ENCODE assay signal across 25 mouse cellular contexts in genomic region chr2:74688795-74689573, GRCm38 (mm10). TPM values are rescaled to one million over a fixed set of nuclear protein-coding genes. Genes with fewer than 3 reads are reported as not detected.
DNase-seq lines count a peak whose midpoint lies in the region; ATAC-seq lines count a peak whose summit lies in the region.
"Had no signal": no experiment of that assay in that cellular context is flagged by ENCODE, and none has a peak within 500 bp of the region (broad histone marks: within the 10 kb centered on the region; RNA-seq: fewer than 3 reads in every experiment).

No protein-coding gene starts in this region.

- intact Hi-C loops in left cerebral cortex, postnatal 4 days (cut with DNase I): no loop called here

- peaks cover 1% of the 10 kb centered on the region; the same call in 1 of the 2 replicates for H3K36me3 ChIP-seq in kidney, embryonic 14.5 days (ENCODE audit: control insufficient read depth, insufficient read depth, low read length)
- peaks cover 21% of the 10 kb centered on the region; the same call in 1 of the 2 replicates for H3K36me3 ChIP-seq in limb, embryonic 13.5 days
- H3K36me3 ChIP-seq: embryonic facial prominence, embryonic 15.5 days; forebrain, embryonic 12.5 days; hindbrain, embryonic 13.5 days had no signal

- H3K27ac ChIP-seq in kidney, embryonic 14.5 days (ENCODE audit: low read depth, low read length): peak overlapping the region; percentile 94
- H3K27ac ChIP-seq in limb, embryonic 13.5 days: peak overlapping the region; percentile 93
- H3K27ac ChIP-seq: embryonic facial prominence, embryonic 15.5 days; forebrain, embryonic 12.5 days; hindbrain, embryonic 13.5 days had no signal

- ATAC-seq in kidney, embryonic 14.5 days (ENCODE audit: low FRiP score, low TSS enrichment): no peak
- ATAC-seq in limb, embryonic 13.5 days (ENCODE audit: low FRiP score, low read depth): no peak
- ATAC-seq in erythroid progenitor cell, adult 5-6 weeks (replicated peaks; ENCODE audit: low FRiP score, poor library complexity, severe bottlenecking): no peak

- WGBS in kidney, embryonic 14.5 days: 4% methylated on average over 12 of the region's 12 CpGs
- 7% methylated on average over 12 of the region's 12 CpGs for WGBS in limb, embryonic 13.5 days

- 0 out of 2 replicates have a peak, but pooled peaks cover 5% of the 10 kb centered on the region for H3K4me1 ChIP-seq in kidney, embryonic 14.5 days (ENCODE audit: control insufficient read depth, insufficient read depth, low read length)
- peaks cover 42% of the 10 kb centered on the region for H3K4me1 ChIP-seq in limb, embryonic 13.5 days
- H3K4me1 ChIP-seq: embryonic facial prominence, embryonic 15.5 days had no signal

- peak overlapping the region; percentile 92 for H3K9ac ChIP-seq in kidney, embryonic 14.5 days (ENCODE audit: low read depth, low read length)
- peak overlapping the region; percentile 98 for H3K9ac ChIP-seq in limb, embryonic 13.5 days
- H3K9ac ChIP-seq: embryonic facial prominence, embryonic 15.5 days; forebrain, embryonic 12.5 days; hindbrain, embryonic 13.5 days had no signal

- H3K27me3 ChIP-seq in kidney, embryonic 14.5 days (ENCODE audit: control insufficient read depth, insufficient read depth, low read length): peaks cover 7% of the 10 kb centered on the region; the same call in 1 of the 2 replicates
- H3K27me3 ChIP-seq in limb, embryonic 13.5 days: peaks cover 46% of the 10 kb centered on the region

- peak overlapping the region; percentile 85 for H3K4me3 ChIP-seq in kidney, embryonic 14.5 days (ENCODE audit: low read length)
- H3K4me3 ChIP-seq in limb, embryonic 13.5 days: peak overlapping the region; percentile 79
- H3K4me3 ChIP-seq: embryonic facial prominence, embryonic 15.5 days; forebrain, embryonic 12.5 days; hindbrain, embryonic 13.5 days; megakaryocyte, embryonic 14.5 days had no signal

- no peak for DNase-seq in kidney, adult 18-20 months
- DNase-seq in urinary bladder, adult 2 months (ENCODE audit: low spot score): peak; percentile 15
- no peak for DNase-seq in urinary bladder, postnatal 4 days (ENCODE audit: low spot score in 2 of 2)
- DNase-seq in left cerebral cortex, postnatal 4 days: no peak
- DNase-seq: cerebellum, adult 9-10 months; gastrocnemius, postnatal 14 days; lung, postnatal 14 days had no signal

- peak overlapping the region; percentile 85 for H3K4me2 ChIP-seq in kidney, embryonic 14.5 days (replicated peaks; ENCODE audit: low read depth, low read length)
- peak overlapping the region; percentile 77 for H3K4me2 ChIP-seq in limb, embryonic 13.5 days (replicated peaks)
- H3K4me2 ChIP-seq: embryonic facial prominence, embryonic 15.5 days; forebrain, embryonic 12.5 days; hindbrain, embryonic 13.5 days had no signal

- H3K9me3 ChIP-seq in kidney, embryonic 14.5 days (ENCODE audit: control insufficient read depth, low read length): no peaks in the 10 kb centered on the region
- no peaks in the 10 kb centered on the region for H3K9me3 ChIP-seq in limb, embryonic 13.5 days
- H3K9me3 ChIP-seq: embryonic facial prominence, embryonic 15.5 days; forebrain, embryonic 12.5 days; hindbrain, embryonic 13.5 days had no signal

RNA-seq across cellular contexts. Expression of gene Hoxd10, which starts 2.7 kb away (rescaled TPM):
- polyA plus RNA-seq in kidney, embryonic 14.5 days (2014; fragmentation: Nextera tagmentation; extraction: Ambion mirVana): 45.1 and 45.9 TPM in 2 replicates
- polyA plus RNA-seq in urinary bladder, adult 2 months (2012; rRNA removed): 13.5 and 14.9 TPM in 2 replicates
- 26.0 and 26.2 TPM in 2 replicates for polyA plus RNA-seq in limb, embryonic 13.5 days (2015; fragmentation: Nextera tagmentation; extraction: Ambion mirVana)
- not detected for total RNA-seq in left cerebral cortex, postnatal 4 days (2021)
- not detected in 2 replicates for total RNA-seq in erythroid progenitor cell, adult 5-6 weeks (2015; ENCODE audit: low replicate concordance)
- not detected in 2 replicates for total RNA-seq in erythroid progenitor cell, adult 5-6 weeks (2017; ENCODE audit: low replicate concordance)
- total RNA-seq: layer of hippocampus, postnatal 14 days; left cerebral cortex, postnatal 10 days had no signal
- polyA plus RNA-seq: cortical plate, adult 2 months; forebrain, embryonic 12.5 days; heart, embryonic 16.5 days; hindbrain, embryonic 13.5 days; large intestine, adult 2 months; liver, embryonic 16.5 days; spleen, adult 2 months had no signal

RNA-seq across cellular contexts. Expression of gene Hoxd9, which starts 8.5 kb away (rescaled TPM):
- polyA plus RNA-seq in kidney, embryonic 14.5 days (2014; fragmentation: Nextera tagmentation; extraction: Ambion mirVana): 36.2 and 47.9 TPM in 2 replicates
- 9.1 and 12.2 TPM in 2 replicates for polyA plus RNA-seq in urinary bladder, adult 2 months (2012; rRNA removed)
- 10.7 and 10.9 TPM in 2 replicates for polyA plus RNA-seq in limb, embryonic 13.5 days (2015; fragmentation: Nextera tagmentation; extraction: Ambion mirVana)
- not detected for total RNA-seq in left cerebral cortex, postnatal 4 days (2021)
- not detected in 2 replicates for total RNA-seq in erythroid progenitor cell, adult 5-6 weeks (2015; ENCODE audit: low replicate concordance)
- not detected in 2 replicates for total RNA-seq in erythroid progenitor cell, adult 5-6 weeks (2017; ENCODE audit: low replicate concordance)
- total RNA-seq: layer of hippocampus, postnatal 14 days; left cerebral cortex, postnatal 10 days had no signal
- polyA plus RNA-seq: cortical plate, adult 2 months; forebrain, embryonic 12.5 days; hindbrain, embryonic 13.5 days; liver, embryonic 16.5 days had no signal

RNA-seq across cellular contexts. Expression of gene Hoxd11, which starts 9.6 kb away (rescaled TPM):
- 54.5 and 56.2 TPM in 2 replicates for polyA plus RNA-seq in kidney, embryonic 14.5 days (2014; fragmentation: Nextera tagmentation; extraction: Ambion mirVana)
- 8.1 and 8.9 TPM in 2 replicates for polyA plus RNA-seq in urinary bladder, adult 2 months (2012; rRNA removed)
- 19.1 TPM in 2 replicates for polyA plus RNA-seq in limb, embryonic 13.5 days (2015; fragmentation: Nextera tagmentation; extraction: Ambion mirVana)
- not detected for total RNA-seq in left cerebral cortex, postnatal 4 days (2021)
- total RNA-seq in erythroid progenitor cell, adult 5-6 weeks (2015; ENCODE audit: low replicate concordance): not detected in 2 replicates
- total RNA-seq in erythroid progenitor cell, adult 5-6 weeks (2017; ENCODE audit: low replicate concordance): not detected in 2 replicates
- total RNA-seq: heart, adult 8-10 months; layer of hippocampus, postnatal 14 days; left cerebral cortex, postnatal 10 days had no signal
- polyA plus RNA-seq: cortical plate, adult 2 months; embryonic facial prominence, embryonic 15.5 days; forebrain, embryonic 12.5 days; heart, embryonic 16.5 days; hindbrain, embryonic 13.5 days; large intestine, adult 2 months; liver, embryonic 16.5 days; spleen, adult 2 months; stomach, embryonic 16.5 days had no signal

RNA-seq across cellular contexts. Expression of gene Hoxd12, which starts 14.2 kb away (rescaled TPM):
- polyA plus RNA-seq in kidney, embryonic 14.5 days (2014; fragmentation: Nextera tagmentation; extraction: Ambion mirVana): 6.2 and 7.2 TPM in 2 replicates
- 2.3 and 2.6 TPM in 2 replicates for polyA plus RNA-seq in urinary bladder, adult 2 months (2012; rRNA removed)
- polyA plus RNA-seq in limb, embryonic 13.5 days (2015; fragmentation: Nextera tagmentation; extraction: Ambion mirVana): 59.3 and 67.1 TPM in 2 replicates
- not detected for total RNA-seq in left cerebral cortex, postnatal 4 days (2021)
- not detected in 2 replicates for total RNA-seq in erythroid progenitor cell, adult 5-6 weeks (2015; ENCODE audit: low replicate concordance)
- not detected in 2 replicates for total RNA-seq in erythroid progenitor cell, adult 5-6 weeks (2017; ENCODE audit: low replicate concordance)
- total RNA-seq: adrenal gland, postnatal 4 days; ES-E14; gastrocnemius, postnatal 14 days; heart, adult 8-10 months; layer of hippocampus, postnatal 14 days; left cerebral cortex, postnatal 10 days had no signal
- polyA plus RNA-seq: cortical plate, adult 2 months; embryonic facial prominence, embryonic 15.5 days; forebrain, embryonic 12.5 days; heart, embryonic 16.5 days; hindbrain, embryonic 13.5 days; large intestine, adult 2 months; liver, embryonic 16.5 days; spleen, adult 2 months had no signal

RNA-seq across cellular contexts. Expression of gene Hoxd8, which starts 15.4 kb away (rescaled TPM):
- 45.0 and 45.2 TPM in 2 replicates for polyA plus RNA-seq in kidney, embryonic 14.5 days (2014; fragmentation: Nextera tagmentation; extraction: Ambion mirVana)
- polyA plus RNA-seq in urinary bladder, adult 2 months (2012; rRNA removed): 19.5 and 23.1 TPM in 2 replicates
- polyA plus RNA-seq in limb, embryonic 13.5 days (2015; fragmentation: Nextera tagmentation; extraction: Ambion mirVana): 7.3 and 7.5 TPM in 2 replicates
- total RNA-seq in left cerebral cortex, postnatal 4 days (2021): under 1 TPM; 0.22 to 0.76 TPM
- not detected in 2 replicates for total RNA-seq in erythroid progenitor cell, adult 5-6 weeks (2015; ENCODE audit: low replicate concordance)
- total RNA-seq in erythroid progenitor cell, adult 5-6 weeks (2017; ENCODE audit: low replicate concordance): not detected in 2 replicates
- total RNA-seq: layer of hippocampus, postnatal 14 days; left cerebral cortex, postnatal 10 days had no signal
- polyA plus RNA-seq: cortical plate, adult 2 months; forebrain, embryonic 12.5 days had no signal
